Mouse (Mus musculus): ENCODE results near the gene Olfr1245. TPM values are rescaled to one million over a fixed set of nuclear protein-coding genes. Genes with fewer than 3 reads are reported as not detected.
"Not testable (repeated sequence)": the region's sequence is repeated elsewhere in the genome, so short reads cannot be mapped to it uniquely, and the experiment has no call there.

Gene Olfr1245
- not detected in 2 replicates for polyA plus RNA-seq (2015; fragmentation: Nextera tagmentation; extraction: Ambion mirVana)

GRCm38 (mm10) chr2:89578347-89578746 is at the start of gene Olfr1245:
Gene Olfr1245, minus strand, starts transcription at chr2:89578447.
- Histone ChIP-seq H3K27me3 (no peaks in the 10 kb centered on the region), H3K27ac (replicated peaks) (no peak within 1 kb of the TSS), H3K9me3 (no peaks in the 10 kb centered on the region), H3K9ac (no peak within 1 kb of the TSS), H3K4me2 (no peak within 1 kb of the TSS), H3K4me1 (replicated peaks) (no peaks in the 10 kb centered on the region), H3K36me3 (no peaks in the 10 kb centered on the region), H3K4me3 (no peak within 1 kb of the TSS)
- no peak for ATAC-seq (ENCODE audit: low FRiP score, low read depth)
- 93% methylated on average over 1 of the region's 1 CpGs for WGBS

- not testable (repeated sequence) for H3K9me3 ChIP-seq; ATAC-seq (ENCODE audit: low FRiP score, low read depth); H3K9ac ChIP-seq; H3K4me1 ChIP-seq (replicated peaks); H3K4me3 ChIP-seq; H3K36me3 ChIP-seq; H3K27ac ChIP-seq (replicated peaks); H3K4me2 ChIP-seq; H3K27me3 ChIP-seq
- WGBS, result 95% methylated on average over 1 of the region's 1 CpGs
Observed at GRCm38 (mm10) chr2:89618145-89618544, 39.9 kb upstream of the Olfr1245 start, which contains the start of gene Olfr1248. Gene Olfr1248, minus strand, starts transcription at chr2:89618245.

GRCm38 (mm10) chr2:89614030-89614429 is 35.8 kb upstream of the Olfr1245 start, which contains the start of gene Olfr1247:
Gene Olfr1247, minus strand, starts transcription at chr2:89614130.
- no peak for ATAC-seq (ENCODE audit: low FRiP score, low read depth)
- 92% methylated on average over 2 of the region's 2 CpGs for WGBS
- Histone ChIP-seq H3K27me3 (no peaks in the 10 kb centered on the region), H3K9ac (no peak within 1 kb of the TSS), H3K4me2 (no peak within 1 kb of the TSS), H3K4me3 (no peak within 1 kb of the TSS), H3K36me3 (no peaks in the 10 kb centered on the region), H3K27ac (replicated peaks) (no peak within 1 kb of the TSS), H3K9me3 (no peaks in the 10 kb centered on the region), H3K4me1 (replicated peaks) (no peaks in the 10 kb centered on the region)

- H3K4me3 ChIP-seq, result no peak within 1 kb of the TSS
- 88% methylated on average over 2 of the region's 2 CpGs for WGBS
Observed at GRCm38 (mm10) chr2:89593057-89593456, 14.8 kb upstream of the Olfr1245 start, which contains the start of gene Olfr1246. Gene Olfr1246, minus strand, starts transcription at chr2:89593157.

GRCm38 (mm10) chr2:89562706-89563105 is 15.5 kb downstream of the Olfr1245 start:
- WGBS, result 67% methylated on average over 2 of the region's 2 CpGs
- ATAC-seq (ENCODE audit: low FRiP score, low read depth); H3K4me1 ChIP-seq (replicated peaks); H3K4me3 ChIP-seq; H3K36me3 ChIP-seq; H3K9ac ChIP-seq; H3K27ac ChIP-seq (replicated peaks); H3K4me2 ChIP-seq; H3K9me3 ChIP-seq; H3K27me3 ChIP-seq: not testable (repeated sequence)

More at GRCm38 (mm10) chr2:89593057-89593456, 14.8 kb upstream of the Olfr1245 start, which contains the start of gene Olfr1246:
- Histone ChIP-seq H3K36me3 (no peaks in the 10 kb centered on the region), H3K4me1 (replicated peaks) (no peaks in the 10 kb centered on the region), H3K4me2 (no peak within 1 kb of the TSS), H3K9ac (no peak within 1 kb of the TSS), H3K9me3 (no peaks in the 10 kb centered on the region), H3K27ac (replicated peaks) (no peak within 1 kb of the TSS), H3K27me3 (no peaks in the 10 kb centered on the region)
- ATAC-seq (ENCODE audit: low FRiP score, low read depth), result no peak

GRCm38 (mm10) chr2:89544516-89544915 is 33.7 kb downstream of the Olfr1245 start:
- Histone ChIP-seq H3K4me2 (no peak overlapping the region), H3K9ac (no peak overlapping the region), H3K27ac (replicated peaks) (no peak overlapping the region), H3K4me1 (replicated peaks) (no peaks in the 10 kb centered on the region), H3K36me3 (no peaks in the 10 kb centered on the region), H3K9me3 (no peaks in the 10 kb centered on the region), H3K4me3 (no peak overlapping the region), H3K27me3 (no peaks in the 10 kb centered on the region)
- ATAC-seq (ENCODE audit: low FRiP score, low read depth), result no peak
- WGBS, result 53% methylated on average over 2 of the region's 2 CpGs

GRCm38 (mm10) chr2:89539923-89540322 is 38.3 kb downstream of the Olfr1245 start:
- no peaks in the 10 kb centered on the region for H3K27me3 ChIP-seq
- H3K4me1 ChIP-seq (replicated peaks), result no peaks in the 10 kb centered on the region
- no peaks in the 10 kb centered on the region for H3K9me3 ChIP-seq
- no peak overlapping the region for H3K27ac ChIP-seq (replicated peaks)
- H3K4me2 ChIP-seq, result no peak overlapping the region
- no peaks in the 10 kb centered on the region for H3K36me3 ChIP-seq
- 92% methylated on average over 1 of the region's 1 CpGs for WGBS
- H3K9ac ChIP-seq, result no peak overlapping the region
- ATAC-seq (ENCODE audit: low FRiP score, low read depth), result no peak
- no peak overlapping the region for H3K4me3 ChIP-seq

- Histone ChIP-seq H3K27ac (replicated peaks) (no peak within 1 kb of the TSS), H3K4me3 (no peak within 1 kb of the TSS), H3K4me2 (no peak within 1 kb of the TSS), H3K9me3 (no peaks in the 10 kb centered on the region), H3K36me3 (no peaks in the 10 kb centered on the region), H3K27me3 (no peaks in the 10 kb centered on the region), H3K4me1 (replicated peaks) (no peaks in the 10 kb centered on the region), H3K9ac (no peak within 1 kb of the TSS)
- WGBS, result 88% methylated on average over 1 of the region's 1 CpGs
- no peak for ATAC-seq (ENCODE audit: low FRiP score, low read depth)
Observed at GRCm38 (mm10) chr2:89531387-89531786, 46.9 kb downstream of the Olfr1245 start, which contains the start of gene Olfr1243. Gene Olfr1243, minus strand, starts transcription at chr2:89531487.

Other genes with a start within 250 kb of the Olfr1245 start
- gene Olfr1232, start 248.8 kb downstream of the Olfr1245 start, polyA plus RNA-seq (2015; fragmentation: Nextera tagmentation; extraction: Ambion mirVana), result not detected in 2 replicates
- gene Olfr1233, start 236.0 kb downstream of the Olfr1245 start, polyA plus RNA-seq (2015; fragmentation: Nextera tagmentation; extraction: Ambion mirVana), result not detected in 2 replicates
- not detected in 2 replicates for gene Olfr1234, start 213.6 kb downstream of the Olfr1245 start, polyA plus RNA-seq (2015; fragmentation: Nextera tagmentation; extraction: Ambion mirVana)
- gene Olfr1238, start 168.8 kb downstream of the Olfr1245 start, polyA plus RNA-seq (2015; fragmentation: Nextera tagmentation; extraction: Ambion mirVana), result not detected in 2 replicates
- not detected in 2 replicates for gene Olfr1239, start 158.0 kb downstream of the Olfr1245 start, polyA plus RNA-seq (2015; fragmentation: Nextera tagmentation; extraction: Ambion mirVana)
- not detected in 2 replicates for gene Olfr1240, start 135.4 kb downstream of the Olfr1245 start, polyA plus RNA-seq (2015; fragmentation: Nextera tagmentation; extraction: Ambion mirVana)
- gene Olfr1241, start 91.3 kb downstream of the Olfr1245 start, polyA plus RNA-seq (2015; fragmentation: Nextera tagmentation; extraction: Ambion mirVana), result not detected in 2 replicates
- gene Olfr1242, start 80.1 kb downstream of the Olfr1245 start, polyA plus RNA-seq (2015; fragmentation: Nextera tagmentation; extraction: Ambion mirVana), result not detected in 2 replicates
- gene Olfr1243, start 47.0 kb downstream of the Olfr1245 start, polyA plus RNA-seq (2015; fragmentation: Nextera tagmentation; extraction: Ambion mirVana), result not detected in 2 replicates
- gene Olfr1246, start 14.7 kb upstream of the Olfr1245 start, polyA plus RNA-seq (2015; fragmentation: Nextera tagmentation; extraction: Ambion mirVana), result not detected in 2 replicates
- not detected in 2 replicates for gene Olfr1247, start 35.7 kb upstream of the Olfr1245 start, polyA plus RNA-seq (2015; fragmentation: Nextera tagmentation; extraction: Ambion mirVana)
- not detected in 2 replicates for gene Olfr1248, start 39.8 kb upstream of the Olfr1245 start, polyA plus RNA-seq (2015; fragmentation: Nextera tagmentation; extraction: Ambion mirVana)
- not detected in 2 replicates for gene Olfr1249, start 56.5 kb upstream of the Olfr1245 start, polyA plus RNA-seq (2015; fragmentation: Nextera tagmentation; extraction: Ambion mirVana)
- not detected in 2 replicates for gene Olfr1250, start 83.0 kb upstream of the Olfr1245 start, polyA plus RNA-seq (2015; fragmentation: Nextera tagmentation; extraction: Ambion mirVana)
- gene Olfr1251, start 93.5 kb upstream of the Olfr1245 start, polyA plus RNA-seq (2015; fragmentation: Nextera tagmentation; extraction: Ambion mirVana), result not detected in 2 replicates
- gene Olfr1252, start 146.6 kb upstream of the Olfr1245 start, polyA plus RNA-seq (2015; fragmentation: Nextera tagmentation; extraction: Ambion mirVana), result not detected in 2 replicates
- not detected in 2 replicates for gene Olfr1253, start 178.6 kb upstream of the Olfr1245 start, polyA plus RNA-seq (2015; fragmentation: Nextera tagmentation; extraction: Ambion mirVana)
- not detected in 2 replicates for gene Olfr1254, start 215.2 kb upstream of the Olfr1245 start, polyA plus RNA-seq (2015; fragmentation: Nextera tagmentation; extraction: Ambion mirVana)
- gene Olfr1255, start 233.6 kb upstream of the Olfr1245 start, polyA plus RNA-seq (2015; fragmentation: Nextera tagmentation; extraction: Ambion mirVana), result not detected in 2 replicates

All from hindbrain, embryonic 15.5 days (tissue).